Mouse (Mus musculus): ENCODE data around the gene Vtcn1.

GRCm38 (mm10) chr3:100804975-100805374 is 20.3 kb upstream of the Vtcn1 start:
- no peak for TF ChIP-seq CTCF (IDR thresholded peaks at IDR 0.05; ENCODE audit: low read depth, low read length)
- TF ChIP-seq EP300 (IDR thresholded peaks at IDR 0.05; ENCODE audit: insufficient read depth, low read depth, low read length): no peak
- no peak for TF ChIP-seq POLR2A (IDR thresholded peaks at IDR 0.05; ENCODE audit: insufficient read depth, low read length)
